Mouse (Mus musculus) lung, postnatal 0 days (tissue): ENCODE data around the gene Ppp6r3. TPM values are rescaled to one million over a fixed set of nuclear protein-coding genes. Genes with fewer than 3 reads are reported as not detected.

Experiments used
- ATAC-seq: fragments of 200-750 bp; cut with Nextera tagmentation; 2 replicates; pipeline ENCODE4 v1.8.0; 2017; ENCODE audit warnings: moderate library complexity
- DNase-seq: peaks from one replicate; pipeline ENCODE4 v3.0.0-alpha.2; 2016; ENCODE audit warnings: low spot score
- H3K27ac ChIP-seq: fragments of 300-500 bp; sonication (generic); 2 replicates; pipeline ENCODE4 v1.5.1; 2014; ENCODE audit warnings: antibody characterized with exemption, mild to moderate bottlenecking, low read length, mixed read lengths
- H3K27me3 ChIP-seq: fragments of 300-500 bp; sonication (generic); replicated peaks from 2 replicates; pipeline ENCODE4 v1.6.1; 2014; ENCODE audit warnings: low read length, mixed read lengths; ENCODE audit not compliant: insufficient read depth
- H3K36me3 ChIP-seq: fragments of 300-500 bp; sonication (generic); 2 replicates; pipeline ENCODE4 v1.6.1; 2014; ENCODE audit warnings: low read length, mixed read lengths; ENCODE audit not compliant: insufficient read depth
- H3K4me1 ChIP-seq: fragments of 300-500 bp; sonication (generic); 2 replicates; pipeline ENCODE4 v1.6.1; 2014; ENCODE audit warnings: antibody characterized with exemption, low read depth, low read length, mixed read lengths; ENCODE audit not compliant: insufficient read depth
- H3K4me2 ChIP-seq: fragments of 300-500 bp; sonication (generic); replicated peaks from 2 replicates; pipeline ENCODE4 v1.6.1; 2014; ENCODE audit warnings: low read depth, mild to moderate bottlenecking, low read length, moderate library complexity, mixed read lengths
- H3K4me3 ChIP-seq: fragments of 300-500 bp; sonication (generic); 2 replicates; pipeline ENCODE4 v1.5.1; 2014; ENCODE audit warnings: low read depth, low read length
- H3K9ac ChIP-seq: fragments of 300-500 bp; sonication (generic); replicated peaks from 2 replicates; pipeline ENCODE4 v1.6.1; 2014; ENCODE audit warnings: low read depth, mild to moderate bottlenecking
- H3K9me3 ChIP-seq: fragments of 300-500 bp; sonication (generic); 2 replicates; pipeline ENCODE4 v1.6.1; 2016; ENCODE audit warnings: low read length, mixed read lengths
- CTCF ChIP-seq: IDR thresholded peaks from 2 replicates; pipeline ENCODE4 v1.5.1; 2016; ENCODE audit warnings: antibody characterized with exemption, mild to moderate bottlenecking
- EP300 ChIP-seq: IDR thresholded peaks from 2 replicates; pipeline ENCODE4 v1.6.1; 2016; ENCODE audit warnings: antibody characterized with exemption, mild to moderate bottlenecking, control low read depth
- WGBS: fragments of 180-500 bp; shearing (Covaris S2); extraction: QIAGEN DNeasy Blood & Tissue Kit; methylation state at CpG from one replicate; pipeline ENCODE4 v1.1.7; 2014; 5-methylcytosine and 5-hydroxymethylcytosine counted together
- polyA plus RNA-seq: library from polyadenylated mRNA; unstranded; fragments of >200 nt; fragmentation: Nextera tagmentation; extraction: Ambion mirVana; gene quantifications from 2 replicates; pipeline ENCODE4 v1.2.1, GENCODE M21; 2015

Ppp6r3 gene
- polyA plus RNA-seq, 1 experiment from 2014 or later: 30.6 TPM

- no peak overlapping the region for H3K9ac ChIP-seq
- no peak overlapping the region for H3K4me3 ChIP-seq
- WGBS: 100% methylated on average over 1 of the region's 1 CpGs
Observed at GRCm38 (mm10) chr19:3550101-3550500, 25.4 kb downstream of the Ppp6r3 start.

GRCm38 (mm10) chr19:3549263-3549662 lies 26.3 kb downstream of the Ppp6r3 start:
- Histone ChIP-seq H3K27ac (no peak overlapping the region), H3K9ac (no peak overlapping the region), H3K4me1 (no peaks in the 10 kb centered on the region), H3K36me3 (no peaks in the 10 kb centered on the region), H3K4me2 (no peak overlapping the region), H3K27me3 (no peaks in the 10 kb centered on the region), H3K9me3 (no peaks in the 10 kb centered on the region), H3K4me3 (no peak overlapping the region)
- DNase-seq (no peak), ATAC-seq (no peak)
- TF ChIP-seq CTCF (no peak), EP300 (no peak)
- 91% methylated on average over 1 of the region's 1 CpGs for WGBS

More at GRCm38 (mm10) chr19:3550101-3550500, 25.4 kb downstream of the Ppp6r3 start:
- Histone ChIP-seq H3K9me3 (no peaks in the 10 kb centered on the region), H3K27ac (no peak overlapping the region), H3K27me3 (no peaks in the 10 kb centered on the region), H3K36me3 (no peaks in the 10 kb centered on the region), H3K4me1 (no peaks in the 10 kb centered on the region), H3K4me2 (no peak overlapping the region)
- no peak for ATAC-seq
- TF ChIP-seq EP300 (no peak), CTCF (no peak)
- DNase-seq: no peak

GRCm38 (mm10) chr19:3548311-3548710 lies 27.2 kb downstream of the Ppp6r3 start:
- no peak for ATAC-seq
- Histone ChIP-seq H3K4me3 (no peak overlapping the region), H3K4me1 (no peaks in the 10 kb centered on the region), H3K9ac (no peak overlapping the region), H3K4me2 (no peak overlapping the region), H3K36me3 (no peaks in the 10 kb centered on the region), H3K27me3 (no peaks in the 10 kb centered on the region), H3K9me3 (no peaks in the 10 kb centered on the region), H3K27ac (no peak overlapping the region)
- 83% methylated on average over 1 of the region's 1 CpGs for WGBS
- TF ChIP-seq EP300: no peak
- no peak for TF ChIP-seq CTCF
- DNase-seq: no peak

- H3K9me3 ChIP-seq: no peaks in the 10 kb centered on the region
- no peaks in the 10 kb centered on the region for H3K4me1 ChIP-seq
- H3K4me3 ChIP-seq: no peak overlapping the region
- no peak overlapping the region for H3K4me2 ChIP-seq
- no peak overlapping the region for H3K9ac ChIP-seq
- 90% methylated on average over 2 of the region's 2 CpGs for WGBS
- DNase-seq: no peak
- TF ChIP-seq EP300 (no peak), CTCF (no peak)
- ATAC-seq: no peak
- H3K36me3 ChIP-seq: no peaks in the 10 kb centered on the region
- H3K27me3 ChIP-seq: no peaks in the 10 kb centered on the region
- no peak overlapping the region for H3K27ac ChIP-seq
Observed at GRCm38 (mm10) chr19:3544995-3545394, 30.6 kb downstream of the Ppp6r3 start.

GRCm38 (mm10) chr19:3542591-3542990 lies 33.0 kb downstream of the Ppp6r3 start:
- Histone ChIP-seq H3K4me2 (no peak overlapping the region), H3K4me1 (no peaks in the 10 kb centered on the region), H3K27ac (no peak overlapping the region), H3K36me3 (no peaks in the 10 kb centered on the region), H3K9ac (no peak overlapping the region), H3K27me3 (no peaks in the 10 kb centered on the region), H3K9me3 (no peaks in the 10 kb centered on the region), H3K4me3 (no peak overlapping the region)
- DNase-seq (no peak), ATAC-seq (no peak)
- no peak for TF ChIP-seq CTCF
- no peak for TF ChIP-seq EP300
- WGBS: 96% methylated on average over 4 of the region's 4 CpGs

- no peaks in the 10 kb centered on the region for H3K9me3 ChIP-seq
- TF ChIP-seq EP300 (no peak), CTCF (no peak)
- DNase-seq: no peak
- 90% methylated on average over 5 of the region's 5 CpGs for WGBS
- no peak overlapping the region for H3K27ac ChIP-seq
- H3K4me1 ChIP-seq: no peaks in the 10 kb centered on the region
- H3K4me3 ChIP-seq: no peak overlapping the region
- no peaks in the 10 kb centered on the region for H3K27me3 ChIP-seq
- H3K36me3 ChIP-seq: no peaks in the 10 kb centered on the region
- ATAC-seq: no peak
- no peak overlapping the region for H3K4me2 ChIP-seq
- H3K9ac ChIP-seq: no peak overlapping the region
Observed at GRCm38 (mm10) chr19:3540997-3541396, 34.6 kb downstream of the Ppp6r3 start.

- ATAC-seq (no peak), DNase-seq (no peak)
- H3K9ac ChIP-seq: no peak overlapping the region
- H3K36me3 ChIP-seq: no peaks in the 10 kb centered on the region
- no peak overlapping the region for H3K27ac ChIP-seq
- no peaks in the 10 kb centered on the region for H3K4me1 ChIP-seq
- 84% methylated on average over 2 of the region's 2 CpGs for WGBS
- no peak overlapping the region for H3K4me2 ChIP-seq
- TF ChIP-seq EP300 (no peak), CTCF (no peak)
- no peaks in the 10 kb centered on the region for H3K9me3 ChIP-seq
- no peak overlapping the region for H3K4me3 ChIP-seq
- no peaks in the 10 kb centered on the region for H3K27me3 ChIP-seq
Observed at GRCm38 (mm10) chr19:3540254-3540653, 35.3 kb downstream of the Ppp6r3 start.
